Mouse (Mus musculus) macrophage (primary cell): ENCODE data around the gene Afap1l2. TPM values are rescaled to one million over a fixed set of nuclear protein-coding genes. Genes with fewer than 3 reads are reported as not detected.

Source experiments
- H3K27ac ChIP-seq: fragments of 350-480 bp; formaldehyde crosslinking; 2 replicates; pipeline ENCODE4 v1.9.0; 2021
- H3K36me3 ChIP-seq: fragments of 350-480 bp; formaldehyde crosslinking; 2 replicates; pipeline ENCODE4 v1.9.0; 2021; ENCODE audit errors: inconsistent target
- H3K4me3 ChIP-seq: fragments of 350-480 bp; formaldehyde crosslinking; 2 replicates; pipeline ENCODE4 v1.9.0; 2021; ENCODE audit errors: inconsistent target
- H3K79me2 ChIP-seq: fragments of 350-480 bp; formaldehyde crosslinking; 2 replicates; pipeline ENCODE4 v1.9.0; 2021; ENCODE audit errors: inconsistent target
- WGBS: methylation state at CpG from one replicate; pipeline ENCODE4 v1.1.7; 2026; ENCODE audit warnings: inconsistent platforms; ENCODE audit not compliant: missing documents; 5-methylcytosine and 5-hydroxymethylcytosine counted together
- polyA plus RNA-seq: library from polyadenylated mRNA; stranded (reverse); fragments of 250-400 nt; gene quantifications from 3 replicates; pipeline ENCODE4 v1.2.4, GENCODE M21; 2018; ENCODE audit warnings: inconsistent platforms
- total RNA-seq, 78 experiments: library from RNA; depleted of rRNA; stranded (reverse); fragments of 250-400 nt; gene quantifications; 1 replicate in 9 of 78; 2 replicates in 24 of 78; 3 replicates in 43 of 78; 4 replicates in 2 of 78; pipeline ENCODE4 v1.2.4; 2018; ENCODE audit warnings: inconsistent platforms in 56 of 78

Afap1l2 gene
- under 1 TPM in 1 of 26 experiments, not detected in 25; 0.35 TPM for total RNA-seq (2018; cell fraction: chromatin; rRNA removed)
- total RNA-seq (2018; cell fraction: cytosol; rRNA removed) = under 1 TPM in 1 of 26 experiments, not detected in 25; under 0.01 TPM
- total RNA-seq (2018; cell fraction: nucleus; rRNA removed) = not detected
- polyA plus RNA-seq = not detected in 3 replicates

DNA sequence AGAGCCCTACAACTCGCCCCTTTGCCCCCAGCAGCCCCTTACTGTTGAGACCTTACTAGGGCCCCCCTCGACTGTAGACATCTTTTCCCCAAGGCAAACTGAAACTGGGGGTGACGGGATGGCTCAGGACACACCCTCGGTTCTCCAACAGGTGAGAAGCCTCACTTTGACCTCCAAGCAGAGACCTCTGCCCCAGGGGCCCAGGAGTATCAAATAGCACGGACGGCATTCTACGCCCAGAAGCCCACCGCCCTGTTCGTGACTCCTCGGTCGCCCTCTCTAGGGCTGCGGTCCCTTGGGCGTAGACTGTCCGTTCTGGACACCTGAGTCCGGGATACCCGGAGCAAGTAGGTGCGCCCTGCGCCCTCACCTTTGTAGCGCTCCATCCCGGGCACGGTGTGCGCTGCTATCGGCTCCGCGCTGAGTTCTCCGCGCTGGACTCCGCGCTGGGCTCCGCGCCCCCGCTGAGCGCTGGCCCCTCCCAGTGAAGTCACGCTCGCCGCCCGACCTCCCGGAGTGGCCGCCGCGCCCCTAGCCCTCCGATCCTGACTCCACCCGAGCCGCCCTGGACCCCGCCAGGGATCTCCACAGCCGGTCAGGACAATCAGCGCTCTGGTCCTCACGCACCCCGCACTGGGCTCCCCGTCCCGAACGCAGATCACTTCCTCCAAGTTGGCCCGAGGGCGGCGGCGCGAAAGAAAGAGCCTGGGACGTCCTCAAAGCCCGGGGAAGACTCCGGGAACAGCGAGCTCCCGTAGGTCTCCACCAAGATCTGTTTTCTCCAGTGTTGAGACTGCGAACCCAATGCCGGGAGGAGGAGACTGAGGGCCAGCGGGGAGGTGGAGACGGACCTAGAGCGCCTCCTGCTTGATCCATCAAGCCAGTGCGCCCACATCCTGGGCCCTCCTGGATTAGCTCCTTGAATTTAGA lies at the start of gene Afap1l2:
Gene Afap1l2, minus strand, starts transcription at position 448 of the 930 bp plus-strand sequence.
- H3K79me2 ChIP-seq = no peaks in the 10 kb centered on the region
- H3K4me3 ChIP-seq = no peak within 1 kb of the TSS

DNA sequence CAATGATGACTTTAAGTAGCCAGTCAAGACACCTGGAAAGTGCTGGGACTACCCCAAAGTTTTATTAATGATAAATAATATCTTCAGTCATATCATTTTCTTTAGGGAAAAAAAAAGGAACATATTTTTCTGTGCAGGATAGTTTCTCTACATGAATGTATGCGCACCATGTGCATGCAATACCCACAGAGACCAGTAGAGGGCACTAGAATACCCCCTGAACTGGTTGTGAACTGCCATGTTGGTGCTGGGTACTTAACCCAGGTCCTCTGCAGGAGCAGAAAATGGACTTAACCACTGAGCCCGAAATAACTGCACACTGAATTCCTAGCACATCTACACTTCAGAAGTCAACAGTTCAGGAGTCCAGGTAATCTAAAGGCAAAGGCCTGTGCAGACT lies 49.5 kb upstream of the Afap1l2 start:
- no peaks in the 10 kb centered on the region for H3K79me2 ChIP-seq
- WGBS = 90% methylated on average over 2 of the region's 2 CpGs
- H3K4me3 ChIP-seq = no peak overlapping the region
- H3K36me3 ChIP-seq = no peaks in the 10 kb centered on the region
- H3K27ac ChIP-seq = no peak overlapping the region

More for the DNA sequence above, at the start of gene Afap1l2:
- 5% methylated on average over 68 of the region's 68 CpGs for WGBS
- H3K27ac ChIP-seq = no peak within 1 kb of the TSS
- no peaks in the 10 kb centered on the region for H3K36me3 ChIP-seq

DNA sequence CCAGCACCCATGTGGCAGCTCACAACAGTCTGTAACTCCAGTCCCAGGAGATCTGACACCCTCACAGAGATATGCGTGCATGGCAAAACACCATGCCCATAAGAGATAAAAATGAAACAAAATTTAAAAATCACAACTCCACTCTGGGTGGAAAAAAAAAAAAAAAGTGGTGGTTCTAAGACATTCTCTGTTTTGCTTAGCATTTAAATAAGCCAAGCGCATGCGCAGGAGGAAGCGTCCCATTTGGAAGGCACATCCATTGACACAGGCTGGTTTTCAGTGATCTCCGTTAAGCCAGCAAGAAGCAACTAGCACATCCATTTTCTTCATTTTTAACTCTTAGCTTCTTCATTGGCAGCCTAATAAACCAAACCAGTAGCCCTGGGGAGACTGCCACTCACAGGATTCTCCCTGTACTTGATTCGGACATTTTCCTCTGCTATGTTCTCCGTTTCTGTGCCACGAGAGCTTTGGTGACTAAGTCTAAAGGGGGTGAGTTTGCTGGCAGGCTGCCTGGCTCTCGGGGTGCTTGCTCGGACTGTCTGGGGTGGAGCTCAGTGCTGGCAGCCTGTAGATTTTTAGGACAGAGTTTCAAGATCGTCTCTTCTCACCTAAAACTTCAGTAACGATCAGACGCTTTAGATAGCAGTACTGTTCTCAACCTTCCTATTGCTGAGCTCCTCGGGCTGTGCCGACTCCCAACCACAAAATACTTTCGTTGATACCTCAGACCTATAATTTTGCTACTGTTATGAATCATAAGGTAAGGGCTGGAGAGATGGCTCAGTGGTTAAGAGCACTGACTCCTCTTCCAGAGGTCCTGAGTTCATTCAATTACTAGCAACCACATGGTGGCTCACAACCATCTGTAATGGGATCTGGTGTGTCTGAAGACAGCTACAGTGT lies 47.4 kb upstream of the Afap1l2 start:
- Histone ChIP-seq H3K4me3 (no peak overlapping the region), H3K27ac (no peak overlapping the region), H3K36me3 (no peaks in the 10 kb centered on the region), H3K79me2 (no peaks in the 10 kb centered on the region)
- WGBS = 91% methylated on average over 16 of the region's 16 CpGs

DNA sequence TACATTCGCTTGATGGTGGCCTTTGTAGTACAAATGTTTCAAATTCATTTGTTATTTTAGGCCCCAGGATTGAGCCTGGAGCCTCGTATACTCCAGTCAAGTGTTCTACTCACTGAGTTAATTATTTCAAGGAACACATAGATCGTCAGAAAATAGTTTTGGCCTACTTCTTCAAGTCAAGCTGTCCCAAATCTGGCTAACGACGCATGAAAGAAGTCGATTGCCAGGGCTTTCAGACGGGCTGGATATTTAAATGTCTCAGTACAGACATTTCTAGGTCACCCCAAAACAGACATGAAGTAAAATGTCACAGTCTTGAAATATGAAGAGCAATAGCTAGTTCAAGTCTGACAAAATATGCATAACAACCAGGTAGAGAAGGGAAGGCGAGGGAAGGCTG lies 44.9 kb upstream of the Afap1l2 start:
- H3K27ac ChIP-seq = no peak overlapping the region
- H3K36me3 ChIP-seq = no peaks in the 10 kb centered on the region
- no peaks in the 10 kb centered on the region for H3K79me2 ChIP-seq
- 93% methylated on average over 8 of the region's 8 CpGs for WGBS
- H3K4me3 ChIP-seq = no peak overlapping the region

DNA sequence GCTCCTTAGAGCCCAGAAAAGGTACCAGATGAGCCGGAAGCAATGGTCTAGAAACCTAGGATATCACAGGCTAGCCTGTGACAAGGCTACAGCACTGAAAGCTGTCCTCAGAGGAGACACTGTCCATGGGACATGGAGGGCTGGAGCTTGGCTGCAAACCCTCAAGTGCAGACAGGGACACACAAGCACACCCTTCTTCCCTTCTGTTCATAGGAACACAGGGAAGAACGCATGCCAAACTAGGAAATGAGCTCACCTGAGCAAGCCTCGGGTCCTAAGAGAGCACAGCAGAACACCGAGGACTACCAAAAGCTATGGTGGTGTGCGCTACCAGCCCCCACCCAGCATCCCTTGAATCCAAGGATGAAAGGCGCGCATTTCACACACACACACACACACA lies 44.0 kb upstream of the Afap1l2 start:
- Histone ChIP-seq H3K4me3 (no peak overlapping the region), H3K79me2 (no peaks in the 10 kb centered on the region), H3K36me3 (no peaks in the 10 kb centered on the region), H3K27ac (no peak overlapping the region)
- 91% methylated on average over 7 of the region's 7 CpGs for WGBS

DNA sequence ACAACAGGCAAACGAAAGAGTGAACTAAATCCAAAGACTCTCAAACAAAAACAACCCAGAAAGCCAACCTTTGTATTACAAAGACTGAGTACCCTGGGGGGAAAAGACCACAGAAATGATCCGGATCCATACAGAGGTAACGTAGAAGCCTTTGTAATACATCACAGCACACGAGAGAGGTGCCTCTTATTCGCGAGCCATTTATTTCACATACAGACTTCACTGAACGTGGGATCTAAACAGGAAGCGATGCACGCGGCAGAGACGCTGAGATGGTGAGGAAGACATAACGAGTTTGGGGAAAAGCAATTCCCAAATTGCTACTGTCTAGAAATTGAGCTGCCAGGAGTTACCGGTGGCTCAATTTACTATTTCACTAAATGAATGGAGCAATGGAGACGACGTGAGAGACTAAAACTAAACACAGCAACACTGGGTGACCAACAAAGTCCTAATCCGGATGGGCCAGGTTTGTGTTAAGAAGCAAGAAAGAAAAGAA lies 41.6 kb upstream of the Afap1l2 start:
- Histone ChIP-seq H3K79me2 (no peaks in the 10 kb centered on the region), H3K4me3 (no peak overlapping the region), H3K36me3 (no peaks in the 10 kb centered on the region), H3K27ac (no peak overlapping the region)
- 92% methylated on average over 16 of the region's 16 CpGs for WGBS

DNA sequence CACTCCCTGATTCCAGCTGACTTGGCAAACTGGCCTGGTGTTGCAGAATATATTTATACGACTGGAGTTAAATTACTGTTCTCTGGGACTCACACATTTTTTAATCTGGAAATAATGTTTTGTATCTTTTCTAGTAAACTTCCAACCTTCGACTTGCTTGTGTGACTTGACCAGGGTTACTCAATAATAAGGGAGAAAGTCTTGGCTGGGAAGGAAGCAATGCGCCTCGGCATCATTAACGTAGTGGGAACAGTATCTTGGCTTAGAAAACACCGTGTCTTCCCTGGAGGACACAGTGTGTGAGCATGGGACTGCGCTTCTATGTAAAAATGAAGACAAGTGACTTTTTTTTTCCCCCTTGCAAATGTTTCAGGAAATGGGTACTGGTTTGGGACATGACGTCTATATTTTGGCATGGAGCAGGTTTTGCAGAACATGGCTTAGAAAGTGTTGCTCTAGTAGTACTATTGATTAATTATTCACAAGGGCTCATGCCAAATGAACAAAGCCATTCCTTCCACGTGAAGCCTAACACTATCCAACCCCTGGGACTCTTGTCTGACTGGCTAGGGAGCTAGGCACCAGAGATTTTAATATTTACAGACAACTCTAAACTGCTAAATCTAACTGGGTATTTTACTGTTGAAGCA lies 39.8 kb upstream of the Afap1l2 start:
- no peaks in the 10 kb centered on the region for H3K79me2 ChIP-seq
- 92% methylated on average over 9 of the region's 9 CpGs for WGBS
- no peaks in the 10 kb centered on the region for H3K36me3 ChIP-seq
- no peak overlapping the region for H3K4me3 ChIP-seq
- no peak overlapping the region for H3K27ac ChIP-seq

DNA sequence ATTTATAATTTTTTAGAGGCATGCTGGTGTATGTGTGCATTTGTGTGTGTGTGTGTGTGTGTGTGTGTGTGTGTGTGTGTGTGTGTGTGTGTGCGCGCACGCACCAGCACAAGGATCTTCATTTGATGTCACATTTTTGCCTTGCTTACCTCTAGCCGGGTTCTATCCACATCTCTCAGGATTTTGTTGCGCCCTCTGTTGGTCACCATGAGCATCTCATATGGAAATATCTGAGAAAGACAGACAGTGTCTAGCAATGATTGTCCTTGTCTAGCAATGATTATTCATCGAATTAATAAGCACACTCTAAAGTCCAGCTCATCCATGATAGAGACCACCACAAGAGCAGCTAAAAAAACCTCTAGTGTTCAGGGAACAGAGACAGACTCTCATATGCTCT lies 31.2 kb upstream of the Afap1l2 start:
- Histone ChIP-seq H3K4me3 (no peak overlapping the region), H3K79me2 (no peaks in the 10 kb centered on the region), H3K36me3 (no peaks in the 10 kb centered on the region), H3K27ac (no peak overlapping the region)
- 83% methylated on average over 6 of the region's 6 CpGs for WGBS

DNA sequence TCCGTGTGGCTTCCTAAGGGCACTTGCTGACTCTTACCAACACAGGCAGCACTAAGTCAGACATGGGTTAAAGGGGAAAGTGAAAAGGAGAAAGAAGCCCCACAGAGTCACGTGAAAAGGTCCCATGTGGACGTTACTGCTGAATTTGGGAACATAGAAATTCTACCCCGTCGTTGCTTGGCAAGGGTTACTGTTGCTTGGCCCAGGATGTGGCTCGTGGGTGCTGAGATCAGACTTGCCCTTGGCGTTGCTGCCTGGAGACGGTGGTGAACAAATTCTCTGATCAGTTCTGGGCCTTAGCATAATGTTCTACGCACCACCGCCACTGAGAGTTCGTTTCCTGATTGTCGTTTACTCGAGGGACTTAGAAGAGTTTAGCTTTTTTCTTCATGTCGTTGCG lies 28.8 kb upstream of the Afap1l2 start:
- WGBS = 95% methylated on average over 15 of the region's 15 CpGs
- Histone ChIP-seq H3K79me2 (no peaks in the 10 kb centered on the region), H3K27ac (no peak overlapping the region), H3K4me3 (no peak overlapping the region), H3K36me3 (no peaks in the 10 kb centered on the region)

DNA sequence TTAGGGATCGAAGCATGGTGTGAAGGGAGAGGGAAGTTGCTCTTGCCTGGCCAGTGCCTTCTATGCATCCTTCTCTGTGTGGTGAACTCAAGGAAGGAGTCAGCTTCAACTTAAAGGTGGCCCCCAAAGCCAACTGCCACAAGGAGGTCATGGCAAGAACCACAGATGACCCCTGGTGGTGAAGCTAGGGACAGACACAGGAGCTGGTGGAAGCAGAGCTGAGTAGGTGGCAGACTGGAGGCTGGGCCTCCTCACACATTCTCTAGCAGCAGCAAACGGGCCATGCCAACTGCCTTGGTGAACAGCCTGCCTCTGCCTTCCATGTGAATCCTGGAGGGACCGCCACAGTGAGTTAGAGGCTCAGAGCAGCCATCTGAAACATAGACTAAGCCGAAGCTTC lies 23.6 kb upstream of the Afap1l2 start:
- 60% methylated on average over 4 of the region's 4 CpGs for WGBS
- H3K4me3 ChIP-seq = no peak overlapping the region
- no peaks in the 10 kb centered on the region for H3K36me3 ChIP-seq

DNA sequence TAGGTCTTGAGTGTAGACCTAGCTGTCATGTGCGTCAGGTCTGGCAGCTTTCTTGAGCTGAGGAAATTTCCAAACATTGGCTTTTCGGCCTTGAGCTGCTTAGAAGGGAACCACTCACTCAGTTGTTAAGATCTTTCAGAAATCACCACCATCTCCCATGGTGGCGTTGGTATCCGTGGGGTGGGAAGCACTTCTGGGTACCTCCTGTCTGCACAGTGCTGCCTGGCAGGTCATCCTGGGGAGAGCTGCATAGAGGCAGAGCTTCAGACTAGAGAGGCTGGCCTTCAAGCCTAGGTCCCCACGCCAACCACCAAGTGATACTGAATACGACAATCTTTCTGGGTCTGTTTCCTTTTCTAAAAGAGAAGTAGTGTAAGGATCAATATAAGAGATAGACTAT lies 21.4 kb upstream of the Afap1l2 start:
- 90% methylated on average over 6 of the region's 6 CpGs for WGBS
- H3K27ac ChIP-seq = no peak overlapping the region
- H3K79me2 ChIP-seq = no peaks in the 10 kb centered on the region
- H3K4me3 ChIP-seq = no peak overlapping the region
- no peaks in the 10 kb centered on the region for H3K36me3 ChIP-seq

More for the DNA sequence above, 23.6 kb upstream of the Afap1l2 start:
- Histone ChIP-seq H3K27ac (no peak overlapping the region), H3K79me2 (no peaks in the 10 kb centered on the region)

DNA sequence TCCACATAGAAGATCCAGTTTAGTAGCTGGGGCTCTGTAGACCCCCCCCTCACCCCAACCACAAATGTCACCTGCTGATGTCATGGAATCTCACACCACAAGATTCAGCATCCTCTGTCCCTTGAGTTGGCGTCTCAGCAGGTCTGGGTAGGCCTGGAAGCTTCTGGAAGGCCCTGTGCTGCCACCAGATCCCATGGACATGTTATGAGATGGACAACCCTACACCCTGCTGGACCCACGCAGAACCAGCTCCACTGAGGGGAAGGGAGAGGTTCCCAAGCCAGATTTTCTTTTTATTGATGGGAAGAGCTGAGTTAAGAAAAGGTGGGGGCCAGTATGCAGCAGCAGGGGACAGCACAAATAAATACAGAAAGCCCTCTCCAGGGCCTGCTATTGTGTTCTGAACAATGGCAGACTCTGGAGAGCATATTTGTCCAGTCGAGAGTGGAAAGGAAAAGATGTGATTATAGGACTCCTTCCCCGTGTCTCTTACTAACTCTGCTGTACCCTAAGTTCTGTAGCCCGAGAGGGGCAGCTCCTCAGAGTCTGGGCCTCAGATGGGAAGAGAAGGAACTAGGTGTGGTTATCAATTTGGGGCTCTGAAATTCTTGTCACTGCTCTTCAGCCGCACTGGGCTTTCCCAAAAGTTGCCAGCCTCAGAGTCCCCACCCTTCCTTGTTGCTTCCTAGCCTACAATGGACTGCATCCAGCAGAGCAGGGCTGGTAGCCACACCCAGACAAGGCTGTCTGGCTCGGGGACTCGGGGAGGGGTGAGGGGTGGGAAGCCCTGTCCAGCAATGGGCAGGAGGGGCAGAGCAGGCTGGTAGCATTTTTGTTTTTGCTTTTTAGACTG lies 20.5 kb upstream of the Afap1l2 start:
- 81% methylated on average over 8 of the region's 8 CpGs for WGBS
- Histone ChIP-seq H3K79me2 (no peaks in the 10 kb centered on the region), H3K36me3 (no peaks in the 10 kb centered on the region), H3K4me3 (no peak overlapping the region), H3K27ac (no peak overlapping the region)

DNA sequence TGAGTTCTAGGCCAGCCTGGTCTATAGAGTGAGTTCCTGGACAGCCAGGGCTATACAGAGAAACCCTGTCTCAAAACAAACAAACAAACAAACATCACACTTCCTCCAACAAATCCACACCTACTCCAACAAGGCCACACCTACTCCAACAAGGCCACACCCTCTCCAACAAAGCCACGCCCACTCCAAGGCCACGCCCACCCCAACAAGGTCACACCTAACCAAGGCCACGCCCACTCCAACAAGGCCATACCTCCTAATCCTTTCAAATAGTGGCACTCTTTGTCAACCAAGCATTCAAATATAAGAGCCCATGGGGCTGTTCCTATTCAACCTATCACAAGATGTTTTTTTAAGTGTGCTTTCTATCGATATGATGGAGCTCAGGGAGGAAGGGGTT lies 18.5 kb upstream of the Afap1l2 start:
- no peak overlapping the region for H3K27ac ChIP-seq

More for the DNA sequence above, 18.5 kb upstream of the Afap1l2 start:
- 80% methylated on average over 4 of the region's 4 CpGs for whole genome bisulfite sequencing
- Histone ChIP-seq H3K4me3 (no peak overlapping the region), H3K79me2 (no peaks in the 10 kb centered on the region), H3K36me3 (no peaks in the 10 kb centered on the region)
